Mouse (Mus musculus) ES-Bruce4 (cell line): ENCODE results near the gene Telo2. TPM values are rescaled to one million over a fixed set of nuclear protein-coding genes. Genes with fewer than 3 reads are reported as not detected.
A peak's percentile ranks its signal among the peaks of the same experiment; 100 is the strongest.

Source experiments
- H3K27ac ChIP-seq: 2 replicates; pipeline ENCODE4 v1.5.1; 2012; ENCODE audit warnings: low read length, inconsistent platforms; ENCODE audit not compliant: insufficient read depth
- H3K27me3 ChIP-seq: 2 replicates; pipeline ENCODE4 v1.6.1; 2012; ENCODE audit warnings: mild to moderate bottlenecking, low read length, inconsistent platforms; ENCODE audit not compliant: control insufficient read depth, poor library complexity, insufficient read depth, severe bottlenecking
- H3K36me3 ChIP-seq: 2 replicates; pipeline ENCODE4 v1.6.1; 2012; ENCODE audit warnings: inconsistent platforms, mild to moderate bottlenecking, low read length, moderate library complexity; ENCODE audit not compliant: control insufficient read depth, poor library complexity, insufficient read depth, severe bottlenecking
- H3K4me1 ChIP-seq: one replicate; pipeline ENCODE4 v1.8.1; 2011; ENCODE audit warnings: low read length; ENCODE audit not compliant: control insufficient read depth, insufficient read depth
- H3K4me3 ChIP-seq: 2 replicates; pipeline ENCODE4 v1.5.1; 2011; ENCODE audit warnings: low read depth, mild to moderate bottlenecking, low read length
- H3K9ac ChIP-seq: 2 replicates; pipeline ENCODE4 v1.6.1; 2012; ENCODE audit warnings: low read depth, mild to moderate bottlenecking, inconsistent platforms; ENCODE audit not compliant: poor library complexity, severe bottlenecking
- H3K9me3 ChIP-seq: replicated peaks from 2 replicates; pipeline ENCODE4 v1.6.1; 2012; ENCODE audit warnings: mild to moderate bottlenecking, low read length, inconsistent platforms; ENCODE audit not compliant: control insufficient read depth, poor library complexity, insufficient read depth, severe bottlenecking
- CTCF ChIP-seq: IDR thresholded peaks from one replicate; pipeline ENCODE4 v1.8.1; 2011; ENCODE audit warnings: low read depth, low read length
- EP300 ChIP-seq: IDR thresholded peaks from 2 replicates; pipeline ENCODE4 v1.6.1; 2011; ENCODE audit warnings: low read depth, low read length; ENCODE audit not compliant: insufficient read depth
- POLR2A ChIP-seq: IDR thresholded peaks from one replicate; pipeline ENCODE4 v1.8.1; 2011; ENCODE audit warnings: low read length; ENCODE audit not compliant: insufficient read depth
- polyA plus RNA-seq: library from polyadenylated mRNA; stranded (reverse); fragments of >200 nt; gene quantifications from 2 replicates; pipeline ENCODE4 v1.2.4, GENCODE M21; 2011; ENCODE audit warnings: low read depth; ENCODE audit not compliant: missing spikeins, insufficient read depth, insufficient read length

Gene Telo2
- 17.1 and 18.3 TPM in 2 replicates for polyA plus RNA-seq

DNA sequence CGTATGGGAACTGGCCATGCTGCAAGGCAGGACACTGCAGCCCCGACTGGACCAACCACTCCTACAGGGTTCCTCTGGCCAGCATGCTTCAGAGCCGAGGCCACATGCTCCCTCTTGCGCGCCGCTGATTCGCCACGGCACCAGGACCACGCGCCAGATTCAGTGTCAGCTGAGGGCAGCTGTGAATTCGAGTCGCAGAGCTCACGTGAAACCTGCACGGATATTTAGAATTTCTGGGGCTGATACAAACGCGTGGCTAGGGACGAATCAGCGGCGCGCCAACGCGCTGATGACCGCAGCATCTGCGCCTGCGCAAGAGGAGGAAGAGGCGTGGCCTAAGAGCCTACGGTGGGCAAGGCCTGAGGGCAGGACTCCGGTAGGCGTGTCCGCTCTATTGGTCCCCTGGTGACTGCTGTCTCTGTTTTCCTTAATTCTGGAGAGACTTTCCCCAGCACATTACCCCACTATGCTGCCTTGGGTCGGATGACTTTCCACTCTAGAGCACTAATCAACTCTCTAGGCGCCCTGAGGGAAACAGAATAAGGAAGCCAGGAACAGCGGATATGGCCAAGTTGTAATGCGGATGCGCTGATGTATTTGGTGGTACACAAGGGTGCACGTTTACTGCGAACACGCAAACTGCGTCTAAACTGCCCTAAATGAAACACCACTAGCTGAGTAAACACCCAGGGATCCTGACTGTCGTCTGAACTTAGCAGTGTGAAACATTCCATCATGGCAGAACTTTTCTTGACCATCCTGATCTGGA, at the start of gene Telo2:
TSS of gene Telo2 (minus strand) at position 304 of the 769 bp plus-strand sequence.
- TF ChIP-seq POLR2A (peak; percentile 91), EP300 (peak; percentile 24; the same call in 1 of the 2 replicates), CTCF (no peak)
- no peaks in the 10 kb centered on the region for H3K4me1 ChIP-seq
- H3K27me3 ChIP-seq: no peaks in the 10 kb centered on the region
- no peak within 1 kb of the TSS for H3K27ac ChIP-seq
- H3K9me3 ChIP-seq: no peaks in the 10 kb centered on the region
- H3K4me3 ChIP-seq: peak within 1 kb of the TSS; percentile 59
- H3K9ac ChIP-seq: peak within 1 kb of the TSS; percentile 67
- no peaks in the 10 kb centered on the region for H3K36me3 ChIP-seq

DNA sequence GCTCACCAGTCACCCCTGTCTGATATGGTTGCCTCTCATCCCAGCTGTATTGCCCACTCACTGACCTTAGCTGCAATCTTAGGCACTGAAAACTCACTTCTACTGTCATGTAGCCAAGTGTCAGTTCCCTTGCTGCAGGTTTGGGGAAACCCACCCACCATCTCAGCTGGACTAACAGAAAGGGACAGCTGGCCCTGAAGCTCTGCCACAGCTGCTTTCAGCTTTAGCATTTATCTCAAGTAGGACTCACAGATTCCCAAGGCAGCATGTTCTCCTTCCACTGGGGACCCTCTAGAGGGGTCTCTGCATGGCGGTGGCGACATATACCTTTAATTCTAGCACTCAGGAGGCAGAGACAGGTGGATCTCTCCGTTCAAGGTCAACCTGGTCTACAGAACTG, 49.0 kb upstream of the Telo2 start:
- Histone ChIP-seq H3K27me3 (no peaks in the 10 kb centered on the region), H3K36me3 (0 out of 2 replicates have a peak, but pooled peaks cover 2% of the 10 kb centered on the region), H3K4me3 (no peak overlapping the region), H3K27ac (no peak overlapping the region), H3K9me3 (no peaks in the 10 kb centered on the region), H3K9ac (no peak overlapping the region), H3K4me1 (no peaks in the 10 kb centered on the region)
- TF ChIP-seq CTCF (no peak), POLR2A (no peak), EP300 (no peak)

DNA sequence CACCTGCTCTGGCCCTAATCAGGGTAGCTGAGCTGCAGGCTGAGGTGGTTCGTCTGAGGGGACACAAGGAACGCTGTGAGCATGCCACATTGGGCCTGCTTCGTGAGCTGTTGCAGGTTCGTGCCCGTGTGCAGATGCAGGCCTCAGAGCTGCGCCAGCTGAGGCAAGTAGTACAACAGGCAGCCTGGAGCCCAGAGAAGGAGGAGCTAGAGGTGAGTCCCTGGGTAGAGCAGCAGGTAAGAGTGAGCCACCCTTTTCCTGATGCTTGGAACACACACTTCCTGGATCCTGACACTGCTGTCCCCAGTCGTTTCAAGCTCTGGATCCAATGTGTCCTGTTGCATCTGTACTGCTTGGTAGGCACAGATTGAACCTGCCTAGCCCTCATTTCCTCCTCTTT, 47.6 kb upstream of the Telo2 start:
- Histone ChIP-seq H3K27ac (no peak overlapping the region), H3K9ac (no peak overlapping the region), H3K4me3 (no peak overlapping the region), H3K27me3 (no peaks in the 10 kb centered on the region), H3K36me3 (peaks cover 7% of the 10 kb centered on the region; the same call in 1 of the 2 replicates), H3K4me1 (no peaks in the 10 kb centered on the region), H3K9me3 (no peaks in the 10 kb centered on the region)
- TF ChIP-seq POLR2A (no peak), EP300 (no peak), CTCF (no peak)

DNA sequence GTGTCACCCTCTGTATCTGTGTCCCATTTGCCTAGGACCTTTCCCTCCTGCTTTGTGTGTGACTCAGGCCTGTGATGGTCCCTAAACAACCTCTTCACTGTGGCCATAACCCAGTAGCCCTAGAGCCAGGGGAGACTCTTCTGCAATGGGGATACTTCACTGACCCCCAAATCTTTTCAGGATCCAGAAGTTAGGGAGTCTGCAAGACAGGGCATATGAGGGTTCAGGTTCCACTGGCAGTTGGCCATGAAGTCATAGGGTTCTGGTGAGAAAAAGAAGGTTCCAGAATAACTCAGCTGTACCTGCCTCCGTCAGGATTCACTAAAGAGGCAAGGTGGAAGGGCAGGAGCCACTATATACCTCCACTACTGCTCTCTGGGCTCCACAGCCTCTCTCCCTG, 46.4 kb upstream of the Telo2 start, which contains the start of gene Ccdc154:
TSS of gene Ccdc154 (plus strand) at position 301 of the 400 bp plus-strand sequence.
- Histone ChIP-seq H3K9me3 (no peaks in the 10 kb centered on the region), H3K9ac (no peak within 1 kb of the TSS), H3K27me3 (no peaks in the 10 kb centered on the region), H3K4me3 (no peak within 1 kb of the TSS), H3K27ac (no peak within 1 kb of the TSS), H3K4me1 (no peaks in the 10 kb centered on the region), H3K36me3 (peaks cover 7% of the 10 kb centered on the region; the same call in 1 of the 2 replicates)
- TF ChIP-seq CTCF: no peak
- TF ChIP-seq POLR2A: no peak
- no peak for TF ChIP-seq EP300

DNA sequence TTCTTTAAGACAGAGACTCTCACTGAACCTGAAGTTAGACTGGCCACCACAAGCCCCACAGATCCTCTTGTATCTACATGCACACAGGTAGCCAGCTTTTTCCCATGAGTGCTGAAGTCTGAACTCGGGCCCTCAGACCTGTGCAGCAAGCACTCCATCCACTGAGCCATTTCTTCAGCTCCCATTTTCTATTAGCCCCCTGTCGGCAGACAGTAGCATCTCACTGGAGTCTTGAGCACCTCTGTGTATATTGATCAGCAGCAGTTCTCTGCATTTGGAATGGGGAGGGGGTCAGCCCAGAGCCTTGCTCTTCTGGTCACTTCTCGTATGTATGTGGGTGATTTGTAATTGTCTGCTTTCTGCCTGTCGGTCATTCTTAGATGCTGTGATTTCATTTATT, 24.2 kb upstream of the Telo2 start:
- no peaks in the 10 kb centered on the region for H3K4me1 ChIP-seq
- H3K9me3 ChIP-seq: no peaks in the 10 kb centered on the region
- H3K36me3 ChIP-seq: no peaks in the 10 kb centered on the region
- H3K9ac ChIP-seq: no peak overlapping the region
- TF ChIP-seq POLR2A: no peak
- no peaks in the 10 kb centered on the region for H3K27me3 ChIP-seq
- H3K27ac ChIP-seq: no peak overlapping the region
- H3K4me3 ChIP-seq: no peak overlapping the region

DNA sequence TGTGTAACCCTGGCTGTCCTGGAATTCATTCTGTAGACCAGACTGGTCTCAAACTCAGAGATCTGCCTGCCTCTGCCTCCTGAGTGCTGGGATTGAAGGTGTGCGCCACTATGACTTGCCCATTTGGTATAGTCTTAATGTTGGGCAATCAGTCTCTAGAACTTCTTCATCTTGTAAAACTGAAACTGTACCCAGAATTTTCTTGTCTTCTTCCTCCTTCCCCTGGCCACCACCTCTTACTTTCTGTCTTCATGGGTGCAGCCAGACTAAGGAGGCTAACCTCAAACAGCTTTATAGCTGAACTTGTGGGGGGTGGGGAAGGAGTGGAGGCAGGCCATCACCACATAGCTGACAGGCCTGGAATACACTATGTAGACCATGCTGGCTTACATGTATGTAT, 23.0 kb upstream of the Telo2 start:
- no peaks in the 10 kb centered on the region for H3K36me3 ChIP-seq
- no peaks in the 10 kb centered on the region for H3K4me1 ChIP-seq
- H3K9me3 ChIP-seq: no peaks in the 10 kb centered on the region
- no peak overlapping the region for H3K9ac ChIP-seq
- TF ChIP-seq POLR2A (no peak), EP300 (no peak)
- no peak overlapping the region for H3K4me3 ChIP-seq
- H3K27me3 ChIP-seq: no peaks in the 10 kb centered on the region
- H3K27ac ChIP-seq: no peak overlapping the region
